Mouse (Mus musculus): ENCODE measurements around the gene Pigr.

DNA sequence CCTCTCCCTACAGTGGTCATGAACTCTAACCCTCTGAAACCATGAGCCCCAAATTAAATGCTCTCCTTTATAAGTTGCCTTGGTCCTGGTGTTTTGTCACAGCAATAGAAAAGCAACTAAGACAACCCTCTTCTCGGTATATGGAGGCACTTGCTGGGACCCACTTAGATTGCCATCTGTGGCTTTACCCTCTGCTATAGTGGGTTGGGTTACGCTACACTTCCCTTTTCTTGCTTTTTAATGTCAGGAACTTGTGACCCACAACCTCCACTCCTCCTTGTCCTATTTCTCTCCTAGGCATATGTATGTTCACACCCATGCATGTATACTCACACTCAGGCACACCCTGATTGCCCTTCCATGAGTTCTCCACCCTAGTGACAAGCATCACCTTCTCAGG lies 46.4 kb downstream of the Pigr start:
- TF ChIP-seq POLR2A (IDR thresholded peaks at IDR 0.05; ENCODE audit: borderline replicate concordance, extremely low read depth, insufficient read depth, insufficient read length, poor library complexity, severe bottlenecking) (no peak), CTCF (IDR thresholded peaks at IDR 0.05; ENCODE audit: borderline replicate concordance, extremely low read depth, insufficient read depth, insufficient read length) (no peak)

Measured in brain, embryonic 14.5 days (tissue).